Mouse (Mus musculus): Measurements from ENCODE around the gene Arhgap27. TPM values are rescaled to one million over a fixed set of nuclear protein-coding genes. Genes with fewer than 3 reads are reported as not detected.
A peak's percentile ranks its signal among the peaks of the same experiment; 100 is the strongest.

Gene Arhgap27
- polyA plus RNA-seq, 1 experiment = 13.2 TPM

- no peak for TF ChIP-seq POLR2A (IDR thresholded peaks at IDR 0.05; ENCODE audit: extremely low read depth, insufficient read depth, low read length)
- no peak for TF ChIP-seq CTCF (IDR thresholded peaks at IDR 0.05; ENCODE audit: extremely low read depth, insufficient read depth, low read length)
- H3K4me1 ChIP-seq (ENCODE audit: control insufficient read depth, insufficient read depth, low read length) = peaks cover 4% of the 10 kb centered on the region
- no peak overlapping the region for H3K4me3 ChIP-seq (ENCODE audit: insufficient read depth, low read length)
- no peak overlapping the region for H3K27ac ChIP-seq (ENCODE audit: insufficient read depth, low read length)
Observed at GRCm38 (mm10) chr11:103371222-103371539, 7.7 kb upstream of the Arhgap27 start.

GRCm38 (mm10) chr11:103370397-103371221 lies 7.1 kb upstream of the Arhgap27 start:
- Histone ChIP-seq H3K4me1 (ENCODE audit: control insufficient read depth, insufficient read depth, low read length) (peaks cover 4% of the 10 kb centered on the region), H3K27ac (ENCODE audit: insufficient read depth, low read length) (no peak overlapping the region), H3K4me3 (ENCODE audit: insufficient read depth, low read length) (no peak overlapping the region)
- no peak for TF ChIP-seq POLR2A (IDR thresholded peaks at IDR 0.05; ENCODE audit: extremely low read depth, insufficient read depth, low read length)
- no peak for TF ChIP-seq CTCF (IDR thresholded peaks at IDR 0.05; ENCODE audit: extremely low read depth, insufficient read depth, low read length)

- Histone ChIP-seq H3K27ac (ENCODE audit: insufficient read depth, low read length) (no peak overlapping the region), H3K4me3 (ENCODE audit: insufficient read depth, low read length) (no peak overlapping the region), H3K4me1 (ENCODE audit: control insufficient read depth, insufficient read depth, low read length) (no peaks in the 10 kb centered on the region; the same call in 1 of the 2 replicates)
- TF ChIP-seq POLR2A (IDR thresholded peaks at IDR 0.05; ENCODE audit: extremely low read depth, insufficient read depth, low read length) = no peak
- TF ChIP-seq CTCF (IDR thresholded peaks at IDR 0.05; ENCODE audit: extremely low read depth, insufficient read depth, low read length) = no peak
Observed at GRCm38 (mm10) chr11:103365530-103365929, 2.0 kb upstream of the Arhgap27 start.

- H3K27ac ChIP-seq (ENCODE audit: insufficient read depth, low read length) = no peak overlapping the region
- TF ChIP-seq POLR2A (IDR thresholded peaks at IDR 0.05; ENCODE audit: extremely low read depth, insufficient read depth, low read length) (no peak), CTCF (IDR thresholded peaks at IDR 0.05; ENCODE audit: extremely low read depth, insufficient read depth, low read length) (no peak)
- H3K4me3 ChIP-seq (ENCODE audit: insufficient read depth, low read length) = no peak overlapping the region
- no peaks in the 10 kb centered on the region; the same call in 1 of the 2 replicates for H3K4me1 ChIP-seq (ENCODE audit: control insufficient read depth, insufficient read depth, low read length)
Observed at GRCm38 (mm10) chr11:103365022-103365421, 1.5 kb upstream of the Arhgap27 start.

GRCm38 (mm10) chr11:103364335-103364734 lies 843 bp upstream of the Arhgap27 start:
- TF ChIP-seq POLR2A (IDR thresholded peaks at IDR 0.05; ENCODE audit: extremely low read depth, insufficient read depth, low read length) = no peak
- no peak for TF ChIP-seq CTCF (IDR thresholded peaks at IDR 0.05; ENCODE audit: extremely low read depth, insufficient read depth, low read length)
- Histone ChIP-seq H3K27ac (ENCODE audit: insufficient read depth, low read length) (0 out of 2 replicates have a peak overlapping the region, but pooled peaks have one; percentile 31), H3K4me1 (ENCODE audit: control insufficient read depth, insufficient read depth, low read length) (no peaks in the 10 kb centered on the region; the same call in 1 of the 2 replicates), H3K4me3 (ENCODE audit: insufficient read depth, low read length) (no peak overlapping the region)

- Histone ChIP-seq H3K4me3 (ENCODE audit: insufficient read depth, low read length) (peak overlapping the region; percentile 53), H3K27ac (ENCODE audit: insufficient read depth, low read length) (peak overlapping the region; percentile 49), H3K4me1 (ENCODE audit: control insufficient read depth, insufficient read depth, low read length) (no peaks in the 10 kb centered on the region; the same call in 1 of the 2 replicates)
- TF ChIP-seq POLR2A (IDR thresholded peaks at IDR 0.05; ENCODE audit: extremely low read depth, insufficient read depth, low read length) (no peak), CTCF (IDR thresholded peaks at IDR 0.05; ENCODE audit: extremely low read depth, insufficient read depth, low read length) (no peak)
Observed at GRCm38 (mm10) chr11:103362521-103363181, 841 bp downstream of the Arhgap27 start.

- H3K4me1 ChIP-seq (ENCODE audit: control insufficient read depth, insufficient read depth, low read length) = no peaks in the 10 kb centered on the region; the same call in 1 of the 2 replicates
- H3K27ac ChIP-seq (ENCODE audit: insufficient read depth, low read length) = peak overlapping the region; percentile 49; the same call in 1 of the 2 replicates
- peak overlapping the region; percentile 53 for H3K4me3 ChIP-seq (ENCODE audit: insufficient read depth, low read length)
- no peak for TF ChIP-seq CTCF (IDR thresholded peaks at IDR 0.05; ENCODE audit: extremely low read depth, insufficient read depth, low read length)
- TF ChIP-seq POLR2A (IDR thresholded peaks at IDR 0.05; ENCODE audit: extremely low read depth, insufficient read depth, low read length) = no peak
Observed at GRCm38 (mm10) chr11:103362054-103362432, 1.4 kb downstream of the Arhgap27 start.

GRCm38 (mm10) chr11:103361396-103362053 lies 2.0 kb downstream of the Arhgap27 start:
- TF ChIP-seq CTCF (IDR thresholded peaks at IDR 0.05; ENCODE audit: extremely low read depth, insufficient read depth, low read length) (no peak), POLR2A (IDR thresholded peaks at IDR 0.05; ENCODE audit: extremely low read depth, insufficient read depth, low read length) (no peak)
- peak overlapping the region; percentile 53; the same call in 1 of the 2 replicates for H3K4me3 ChIP-seq (ENCODE audit: insufficient read depth, low read length)

GRCm38 (mm10) chr11:103360661-103361081 lies 2.8 kb downstream of the Arhgap27 start:
- no peak overlapping the region for H3K27ac ChIP-seq (ENCODE audit: insufficient read depth, low read length)
- TF ChIP-seq CTCF (IDR thresholded peaks at IDR 0.05; ENCODE audit: extremely low read depth, insufficient read depth, low read length) (no peak), POLR2A (IDR thresholded peaks at IDR 0.05; ENCODE audit: extremely low read depth, insufficient read depth, low read length) (no peak)

More at GRCm38 (mm10) chr11:103361396-103362053, 2.0 kb downstream of the Arhgap27 start:
- H3K4me1 ChIP-seq (ENCODE audit: control insufficient read depth, insufficient read depth, low read length) = no peaks in the 10 kb centered on the region; the same call in 1 of the 2 replicates
- no peak overlapping the region for H3K27ac ChIP-seq (ENCODE audit: insufficient read depth, low read length)

More at GRCm38 (mm10) chr11:103360661-103361081, 2.8 kb downstream of the Arhgap27 start:
- no peaks in the 10 kb centered on the region; the same call in 1 of the 2 replicates for H3K4me1 ChIP-seq (ENCODE audit: control insufficient read depth, insufficient read depth, low read length)
- H3K4me3 ChIP-seq (ENCODE audit: insufficient read depth, low read length) = peak overlapping the region; percentile 39
